Mouse (Mus musculus): Measurements from ENCODE around the gene Zdhhc7.

Zdhhc7 gene

GRCm38 (mm10) chr8:120101068-120101972, at the start of gene Zdhhc7:
Gene Zdhhc7, minus strand, starts transcription at chr8:120101482.
- peak; percentile 84 to 85 for DNase-seq

- no peak for DNase-seq
These were observed 48.7 kb upstream of the Zdhhc7 start for GRCm38 (mm10) chr8:120150028-120150427.

- no peak for DNase-seq
These were observed 44.8 kb upstream of the Zdhhc7 start for GRCm38 (mm10) chr8:120146051-120146450.

- DNase-seq: peak; percentile 65 to 66
These were observed 43.5 kb upstream of the Zdhhc7 start for GRCm38 (mm10) chr8:120144652-120145301.

- DNase-seq: peak; percentile 71 to 80
These were observed 42.8 kb upstream of the Zdhhc7 start for GRCm38 (mm10) chr8:120143911-120144651.

- DNase-seq: no peak
These were observed 39.5 kb upstream of the Zdhhc7 start for GRCm38 (mm10) chr8:120140769-120141168.

- DNase-seq: no peak
These were observed 37.7 kb upstream of the Zdhhc7 start for GRCm38 (mm10) chr8:120138958-120139357.

- DNase-seq: peak; percentile 67 to 70
These were observed 35.3 kb upstream of the Zdhhc7 start for GRCm38 (mm10) chr8:120136618-120137017.

GRCm38 (mm10) chr8:120135687-120136086, 34.4 kb upstream of the Zdhhc7 start:
- DNase-seq: no peak

GRCm38 (mm10) chr8:120133169-120133568, 31.9 kb upstream of the Zdhhc7 start:
- peak; percentile 83 to 85 for DNase-seq

GRCm38 (mm10) chr8:120131158-120131557, 29.9 kb upstream of the Zdhhc7 start:
- DNase-seq: no peak

- DNase-seq: no peak
These were observed 28.3 kb upstream of the Zdhhc7 start for GRCm38 (mm10) chr8:120129547-120129946.

GRCm38 (mm10) chr8:120126357-120127161, 25.3 kb upstream of the Zdhhc7 start:
- no peak for DNase-seq

GRCm38 (mm10) chr8:120124836-120125389, 23.6 kb upstream of the Zdhhc7 start:
- DNase-seq: no peak

- no peak for DNase-seq
These were observed 23.0 kb upstream of the Zdhhc7 start for GRCm38 (mm10) chr8:120124261-120124660.

- DNase-seq: no peak
These were observed 19.7 kb upstream of the Zdhhc7 start for GRCm38 (mm10) chr8:120120951-120121350.

- DNase-seq: no peak
These were observed 18.6 kb upstream of the Zdhhc7 start for GRCm38 (mm10) chr8:120119931-120120330.

- DNase-seq: peak in 1 of 2 experiments; percentile 43
These were observed 18.1 kb upstream of the Zdhhc7 start for GRCm38 (mm10) chr8:120119429-120119828.

- DNase-seq: no peak
These were observed 17.6 kb upstream of the Zdhhc7 start for GRCm38 (mm10) chr8:120118847-120119246.

GRCm38 (mm10) chr8:120118162-120118561, 16.9 kb upstream of the Zdhhc7 start:
- DNase-seq: no peak

GRCm38 (mm10) chr8:120116600-120116999, 15.3 kb upstream of the Zdhhc7 start:
- no peak for DNase-seq

- peak; percentile 71 to 72 for DNase-seq
These were observed 13.1 kb upstream of the Zdhhc7 start for GRCm38 (mm10) chr8:120114315-120114841.

Data from cerebellum, postnatal 14 days (tissue).